Mouse (Mus musculus): ENCODE measurements around the gene Rab11a.
"Not testable (repeated sequence)": the region's sequence is repeated elsewhere in the genome, so short reads cannot be mapped to it uniquely, and the experiment has no call there.

Gene Rab11a

DNA sequence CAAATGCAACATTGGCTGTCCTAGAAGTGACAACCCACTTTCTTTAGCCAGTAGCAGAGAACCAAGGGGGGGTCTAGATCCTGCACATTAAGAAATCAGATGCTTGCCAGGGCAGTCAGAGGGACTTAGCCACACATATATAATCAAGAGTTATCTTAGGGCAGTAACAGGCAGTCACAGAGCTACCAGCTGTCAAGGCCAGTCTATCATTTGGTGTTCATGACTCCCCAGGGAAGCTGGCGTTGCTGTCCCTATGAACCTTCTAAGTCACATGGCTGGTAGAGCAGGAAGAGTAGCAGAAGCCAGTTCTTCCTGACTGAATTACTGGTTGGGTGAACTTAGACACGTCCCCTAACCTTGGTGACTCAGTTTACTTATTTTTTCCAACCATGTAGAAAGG is 44.5 kb downstream of the Rab11a start:
- DNase-seq (ENCODE audit: low spot score): no peak

GRCm38 (mm10) chr9:64691176-64691575 is 46.4 kb downstream of the Rab11a start:
- DNase-seq (ENCODE audit: low spot score): no peak

GRCm38 (mm10) chr9:64690771-64691170 is 46.8 kb downstream of the Rab11a start:
- DNase-seq (ENCODE audit: low spot score): no peak

DNA sequence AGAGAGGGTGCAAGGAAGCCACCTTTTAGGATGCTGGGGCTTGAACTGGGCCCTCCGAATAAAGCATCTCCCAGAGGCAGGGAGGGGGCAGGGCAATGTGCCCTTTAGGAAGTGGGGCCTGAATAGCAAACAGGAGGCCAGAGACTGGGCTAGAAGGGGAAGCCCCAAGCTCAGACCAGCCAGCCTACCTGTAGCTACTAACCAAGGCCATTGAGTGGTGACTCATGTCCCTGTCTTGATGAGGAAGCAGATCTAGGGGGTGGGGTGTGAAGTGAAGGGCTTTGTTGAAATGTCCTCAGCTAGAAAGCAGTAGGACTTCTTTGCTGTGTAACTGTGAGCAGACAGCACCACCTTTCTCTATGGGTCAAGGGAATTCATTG is 49.6 kb downstream of the Rab11a start:
- DNase-seq (ENCODE audit: low spot score): no peak

DNA sequence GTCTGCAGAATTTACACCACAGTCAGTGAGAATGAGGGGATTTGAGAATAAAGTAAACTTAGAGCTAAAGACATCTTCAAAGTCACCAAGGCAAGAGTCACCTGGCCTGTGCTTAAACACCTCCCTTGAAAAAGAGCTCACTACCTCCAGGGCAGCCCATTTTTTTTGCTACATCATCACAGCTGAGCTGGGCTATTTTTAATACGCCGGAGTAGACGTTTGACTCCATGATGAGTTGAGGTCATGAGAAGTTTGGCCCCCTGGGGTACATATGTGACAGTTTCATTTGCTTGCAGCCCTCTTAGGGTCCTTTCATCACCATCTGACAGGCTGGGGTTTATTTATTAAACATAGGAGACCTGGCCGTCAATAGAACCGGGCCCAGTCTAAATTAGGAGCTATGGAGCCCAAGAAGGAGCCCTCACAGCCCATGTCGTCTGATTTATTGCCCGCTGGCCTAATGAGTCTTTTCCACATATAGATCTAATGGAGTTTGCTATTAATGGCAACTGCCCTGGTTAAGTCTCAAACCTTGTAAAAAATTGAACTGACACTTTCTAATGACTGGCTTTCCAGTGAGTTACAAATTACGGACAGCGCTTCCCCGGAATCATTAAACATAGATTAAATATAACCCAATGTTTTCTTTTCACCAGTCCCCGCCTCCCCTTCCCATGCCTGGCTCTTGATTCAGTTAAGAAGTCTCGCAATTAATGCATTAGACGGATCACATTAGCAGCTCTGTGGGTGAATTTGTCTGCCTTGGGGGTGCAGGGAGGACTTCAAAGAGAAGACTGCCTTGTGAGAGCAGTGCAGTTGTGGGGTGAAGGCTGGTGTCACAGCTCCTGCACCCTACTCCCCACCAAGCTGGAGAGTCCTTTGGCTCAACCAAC is 50.2 kb downstream of the Rab11a start:
- DNase-seq (ENCODE audit: low spot score): no peak

DNA sequence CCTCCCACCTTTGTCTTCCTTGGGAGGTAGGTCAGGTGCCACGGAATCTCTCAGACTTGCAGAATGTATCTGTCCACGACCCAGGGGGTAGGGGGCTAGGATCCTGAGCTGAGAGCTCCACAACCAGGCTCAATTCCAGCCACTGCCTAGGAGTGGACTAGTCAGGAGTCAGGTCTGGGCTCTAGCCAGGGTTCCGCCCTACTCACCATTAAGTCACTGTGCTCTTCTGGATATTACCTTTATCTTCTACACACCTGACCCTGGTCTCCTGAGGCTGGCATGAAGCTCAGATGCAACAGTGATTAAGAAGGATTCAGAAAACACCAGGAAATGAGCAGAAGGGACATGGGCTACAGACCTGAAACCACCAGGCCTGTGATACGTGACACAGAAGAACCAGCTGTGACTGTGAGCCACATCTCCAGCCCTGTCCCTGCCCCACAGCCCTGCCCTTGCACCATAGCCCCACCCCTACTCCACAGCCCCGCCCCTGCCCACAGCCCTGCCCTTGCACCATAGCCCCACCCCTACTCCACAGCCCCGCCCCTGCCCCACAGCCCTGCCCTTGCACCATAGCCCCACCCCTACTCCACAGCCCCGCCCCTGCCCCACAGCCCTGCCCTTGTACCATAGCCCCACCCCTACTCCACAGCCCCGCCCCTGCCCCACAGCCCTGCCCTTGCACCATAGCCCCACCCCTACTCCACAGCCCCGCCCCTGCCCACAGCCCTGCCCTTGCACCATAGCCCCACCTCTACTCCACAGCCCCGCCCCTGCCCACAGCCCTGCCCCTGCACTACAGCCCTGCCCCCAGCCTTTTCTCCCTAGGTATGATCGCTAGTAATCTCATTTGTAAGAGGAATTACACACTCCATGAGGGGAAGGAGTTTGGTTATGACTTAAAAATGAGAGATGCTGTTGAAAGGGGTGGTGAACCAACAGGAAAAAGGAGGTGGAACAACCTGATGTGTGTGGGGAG is 65.9 kb downstream of the Rab11a start:
- not testable (repeated sequence) for DNase-seq (ENCODE audit: low spot score)

DNA sequence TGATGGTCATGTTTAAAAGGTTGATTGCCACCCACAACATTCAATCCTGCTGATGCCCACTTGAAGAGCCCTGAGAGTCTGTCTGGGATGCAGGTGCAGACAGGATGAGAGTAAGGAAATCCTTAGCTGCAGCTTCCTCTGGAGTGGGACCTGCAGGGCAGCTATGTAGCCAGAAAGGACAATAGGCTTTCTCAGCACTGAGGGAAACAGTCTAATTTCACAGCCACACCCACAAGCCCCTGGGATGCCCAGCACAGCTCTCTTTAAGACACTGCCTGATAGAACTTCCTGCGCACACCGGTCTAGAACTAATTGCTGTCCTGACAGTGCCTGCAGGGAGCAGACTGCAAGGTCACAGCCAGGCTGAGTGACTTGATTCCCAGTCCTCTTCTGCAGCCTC is 69.6 kb downstream of the Rab11a start:
- DNase-seq (ENCODE audit: low spot score): no peak

DNA sequence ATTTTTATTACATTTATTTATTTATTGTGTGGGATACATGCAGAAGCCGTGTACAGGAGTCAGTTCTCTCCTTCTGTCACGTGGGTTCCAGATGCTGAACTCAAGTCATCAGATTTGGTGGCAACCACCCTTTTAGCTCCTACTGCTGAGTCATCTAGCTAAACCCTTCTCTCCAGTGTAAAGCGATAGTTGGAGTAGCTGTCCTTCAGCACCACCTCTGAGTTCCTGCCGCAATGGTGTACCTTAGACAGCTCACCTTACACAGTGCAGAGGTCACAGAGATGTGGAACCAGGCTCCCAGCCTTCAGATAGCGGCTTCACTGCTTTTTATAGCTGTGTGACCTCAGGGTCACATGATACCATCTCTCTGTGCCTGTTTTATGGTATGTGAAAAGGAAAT is 70.0 kb downstream of the Rab11a start:
- DNase-seq (ENCODE audit: low spot score): no peak

GRCm38 (mm10) chr9:64666549-64666948 is 71.0 kb downstream of the Rab11a start:
- no peak for DNase-seq (ENCODE audit: low spot score)

All from ovary, postnatal 10 days (tissue).